Mouse (Mus musculus): ENCODE results near the gene Hist1h1d. TPM values are rescaled to one million over a fixed set of nuclear protein-coding genes. Genes with fewer than 3 reads are reported as not detected.
"Not testable (repeated sequence)": the region's sequence is repeated elsewhere in the genome, so short reads cannot be mapped to it uniquely, and the experiment has no call there.

The Hist1h1d gene
- total RNA-seq, 2 experiments from 2014 or later, result 12.0 to 12.4 TPM

DNA sequence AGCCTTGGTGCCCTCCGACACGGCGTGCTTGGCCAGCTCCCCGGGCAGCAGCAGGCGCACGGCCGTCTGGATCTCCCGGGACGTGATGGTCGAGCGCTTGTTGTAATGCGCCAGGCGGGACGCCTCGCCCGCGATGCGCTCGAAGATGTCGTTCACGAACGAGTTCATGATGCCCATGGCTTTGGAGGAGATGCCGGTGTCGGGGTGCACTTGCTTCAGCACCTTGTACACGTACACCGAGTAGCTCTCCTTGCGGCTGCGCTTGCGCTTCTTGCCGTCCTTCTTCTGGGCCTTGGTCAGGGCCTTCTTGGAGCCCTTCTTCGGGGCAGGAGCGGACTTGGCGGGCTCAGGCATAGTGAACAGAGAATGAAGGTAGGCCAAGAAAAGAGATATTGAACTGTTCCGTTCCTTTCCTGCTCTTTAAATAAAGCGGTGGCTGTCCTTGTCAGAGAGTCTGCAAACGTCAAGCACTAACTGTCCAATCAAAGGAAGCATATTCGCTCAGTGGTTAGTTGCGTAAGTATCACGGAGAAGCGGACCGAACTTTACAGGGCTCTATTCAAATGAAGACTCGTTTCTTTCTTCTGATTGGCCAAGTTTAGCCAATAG lies 10.0 kb upstream of the Hist1h1d start, which contains the start of gene Hist1h2bh:
Hist1h2bh (minus strand) TSS at position 394 of the 609 bp plus-strand sequence.
- DNase-seq, result peak; percentile 43
- intact Hi-C loops (cut with DNase I), result not testable (repeated sequence)

- intact Hi-C loops (cut with DNase I), result no loop called here
- peak; percentile 60 for DNase-seq
These were observed 8.9 kb upstream of the Hist1h1d start, which contains the start of gene Hist1h3f for GRCm38 (mm10) chr13:23543965-23544786. TSS of gene Hist1h3f (plus strand) at chr13:23544052.

DNA sequence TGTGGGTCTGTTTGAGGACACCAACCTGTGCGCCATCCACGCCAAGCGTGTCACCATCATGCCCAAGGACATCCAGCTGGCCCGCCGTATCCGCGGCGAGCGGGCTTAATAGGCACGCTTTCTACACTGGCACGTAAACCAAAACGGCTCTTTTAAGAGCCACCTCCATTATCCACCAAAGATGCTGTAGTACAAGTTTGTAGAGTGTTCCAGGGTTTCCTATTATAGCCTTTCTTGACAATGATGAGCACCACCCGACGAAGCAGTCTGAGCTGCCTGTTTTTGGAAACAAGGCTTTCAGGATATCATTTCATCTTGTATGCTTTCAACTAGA lies 8.3 kb upstream of the Hist1h1d start:
- intact Hi-C loops (cut with DNase I); DNase-seq: not testable (repeated sequence)

DNA sequence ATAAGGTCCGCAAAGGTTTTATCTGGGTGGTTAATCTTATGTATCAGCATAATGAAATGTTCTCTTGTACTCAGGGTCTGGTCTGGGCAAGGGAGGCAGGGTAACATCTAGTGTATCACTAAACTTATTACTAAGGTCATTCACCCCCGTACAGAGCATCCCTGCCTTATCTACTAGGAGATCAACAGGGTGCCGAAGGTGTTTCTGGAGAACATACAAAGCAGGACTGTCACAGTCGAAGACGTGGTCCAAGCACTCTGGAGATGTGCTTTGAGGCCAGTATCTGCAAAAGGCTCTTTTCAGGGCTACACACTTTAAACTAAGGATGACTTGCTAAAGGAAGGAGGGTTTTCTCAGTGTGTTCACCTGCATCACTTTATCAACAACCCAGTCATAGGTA lies 6.4 kb upstream of the Hist1h1d start:
- DNase-seq, result no peak
- intact Hi-C loops (cut with DNase I), result no loop called here

DNA sequence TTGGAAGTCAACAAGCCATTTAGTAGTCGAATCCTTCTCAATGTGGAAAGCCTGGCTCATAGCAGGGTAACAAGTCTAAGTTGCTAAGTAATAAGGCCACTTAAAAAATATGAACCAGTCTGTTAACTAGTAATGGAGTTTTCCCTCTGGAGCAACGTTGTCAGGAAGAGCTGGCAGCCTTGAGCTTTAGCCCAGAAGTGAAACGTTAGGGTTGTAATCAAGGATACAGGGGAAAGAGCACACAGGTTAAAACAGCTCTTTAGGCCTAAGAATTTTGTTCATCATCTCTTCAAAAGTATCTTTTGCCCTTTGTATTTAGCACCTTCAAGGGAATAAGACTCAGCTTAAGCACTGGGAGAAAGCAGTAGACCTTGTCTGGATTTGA lies 2.3 kb upstream of the Hist1h1d start:
- no peak for DNase-seq
- intact Hi-C loops (cut with DNase I), result no loop called here

DNA sequence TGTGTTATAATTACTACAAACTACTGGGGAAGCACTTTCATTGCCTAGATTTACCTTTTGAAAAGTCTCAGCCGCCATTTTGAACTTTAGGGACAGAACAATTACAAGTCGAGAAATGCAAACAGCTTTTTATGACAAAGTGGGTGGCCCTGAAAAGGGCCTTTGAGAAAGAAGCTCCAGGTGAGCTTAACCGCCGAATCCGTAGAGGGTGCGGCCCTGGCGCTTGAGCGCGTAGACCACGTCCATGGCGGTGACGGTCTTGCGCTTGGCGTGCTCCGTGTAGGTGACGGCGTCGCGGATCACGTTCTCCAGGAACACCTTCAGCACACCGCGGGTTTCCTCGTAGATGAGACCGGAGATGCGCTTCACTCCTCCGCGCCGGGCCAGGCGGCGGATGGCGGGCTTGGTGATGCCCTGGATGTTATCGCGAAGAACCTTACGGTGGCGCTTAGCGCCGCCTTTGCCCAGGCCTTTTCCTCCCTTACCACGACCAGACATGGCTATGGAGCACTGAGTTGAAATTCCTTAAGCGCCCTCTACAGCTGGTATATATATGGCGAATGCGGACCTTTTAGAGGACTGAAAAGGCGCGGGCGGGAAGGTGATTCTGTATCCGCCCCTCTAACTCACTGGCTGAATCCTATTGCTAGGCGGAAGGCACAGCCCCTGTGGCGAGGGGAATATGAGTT lies 1.8 kb upstream of the Hist1h1d start, which contains the start of gene Hist1h4f:
Hist1h4f (minus strand) TSS at position 503 of the 689 bp plus-strand sequence.
- peak; percentile 90 for DNase-seq
- intact Hi-C loops (cut with DNase I), result not testable (repeated sequence)

DNA sequence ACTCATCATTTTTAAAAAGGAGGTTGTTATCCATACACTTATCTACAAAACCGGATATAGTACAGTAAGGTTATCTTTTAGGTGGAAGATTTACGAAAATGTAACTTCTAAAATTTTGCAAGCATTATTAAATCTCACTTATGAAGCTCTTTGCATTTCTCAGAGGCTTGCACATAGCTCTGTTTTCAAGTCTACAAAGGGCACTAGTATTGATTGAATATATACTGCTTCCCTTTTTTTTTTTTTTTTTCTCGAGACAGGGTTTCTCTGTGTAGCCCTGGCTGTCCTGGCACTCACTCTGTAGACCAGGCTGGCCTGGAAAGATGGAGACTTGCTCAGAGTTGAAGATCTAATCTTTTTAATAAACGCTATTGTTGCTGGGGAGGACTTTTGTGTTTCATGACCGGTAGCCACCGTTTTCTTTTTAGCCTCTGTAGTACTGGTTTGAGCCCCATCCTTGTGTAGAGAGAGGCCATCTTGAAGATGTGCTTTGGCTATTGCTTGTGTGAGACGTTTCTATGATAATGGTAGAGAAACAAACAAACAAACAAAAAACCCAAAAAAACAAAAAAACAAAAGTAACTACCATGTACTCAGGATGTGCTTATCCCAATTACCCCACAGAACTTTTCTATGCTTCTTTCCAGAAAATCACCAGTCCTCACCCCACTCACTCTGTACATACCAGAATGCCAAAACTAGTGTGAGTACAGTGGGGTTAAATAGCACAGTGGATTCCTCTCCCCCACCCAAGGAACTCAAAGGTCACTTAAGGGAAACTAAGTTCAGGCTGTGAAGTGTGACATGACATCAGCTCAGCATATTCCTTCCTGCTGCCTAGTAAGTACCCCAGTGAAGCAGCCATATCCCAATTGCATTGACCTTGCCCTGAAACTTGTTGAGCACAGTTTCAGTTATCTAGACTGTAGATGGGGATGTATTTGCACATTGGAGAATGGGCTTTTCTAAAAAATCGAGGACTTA lies 839 bp upstream of the Hist1h1d start:
- intact Hi-C loops (cut with DNase I), result no loop called here
- DNase-seq, result no peak

- intact Hi-C loops (cut with DNase I), result no loop called here
- DNase-seq, result no peak
These were observed 1.3 kb downstream of the Hist1h1d start for GRCm38 (mm10) chr13:23554393-23554792.

DNA sequence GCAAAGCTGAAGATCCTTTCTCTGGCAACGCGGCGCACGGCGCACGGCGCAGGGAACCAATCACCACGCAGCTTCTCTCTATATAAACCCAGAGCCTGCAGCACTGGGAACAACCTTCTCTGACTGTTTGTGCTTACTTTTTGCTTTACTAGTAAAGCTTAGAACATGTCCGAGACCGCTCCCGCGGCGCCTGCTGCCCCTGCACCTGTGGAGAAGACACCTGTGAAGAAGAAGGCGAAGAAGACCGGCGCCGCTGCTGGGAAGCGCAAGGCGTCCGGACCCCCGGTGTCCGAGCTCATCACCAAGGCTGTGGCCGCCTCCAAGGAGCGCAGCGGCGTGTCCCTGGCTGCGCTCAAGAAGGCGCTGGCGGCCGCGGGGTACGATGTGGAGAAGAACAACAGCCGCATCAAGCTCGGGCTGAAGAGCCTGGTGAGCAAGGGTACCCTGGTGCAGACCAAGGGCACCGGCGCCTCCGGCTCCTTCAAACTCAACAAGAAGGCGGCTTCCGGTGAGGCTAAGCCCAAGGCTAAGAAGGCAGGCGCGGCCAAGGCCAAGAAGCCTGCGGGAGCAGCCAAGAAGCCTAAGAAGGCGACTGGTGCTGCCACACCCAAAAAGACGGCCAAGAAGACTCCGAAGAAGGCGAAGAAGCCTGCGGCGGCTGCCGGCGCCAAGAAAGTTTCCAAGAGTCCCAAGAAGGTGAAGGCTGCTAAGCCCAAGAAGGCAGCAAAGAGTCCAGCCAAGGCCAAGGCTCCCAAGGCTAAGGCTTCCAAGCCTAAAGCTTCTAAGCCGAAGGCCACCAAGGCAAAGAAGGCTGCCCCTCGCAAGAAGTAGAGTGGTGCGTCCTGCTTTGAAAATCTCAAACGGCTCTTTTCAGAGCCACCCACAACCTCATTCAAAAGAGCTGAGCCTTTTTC lies 2.1 kb downstream of the Hist1h1d start:
- DNase-seq, result peak; percentile 77
- intact Hi-C loops (cut with DNase I), result no loop called here

- DNase-seq, result peak; percentile 66
- intact Hi-C loops (cut with DNase I), result no loop called here
These were observed 2.9 kb downstream of the Hist1h1d start for GRCm38 (mm10) chr13:23555839-23556416.

GRCm38 (mm10) chr13:23556906-23557305 lies 3.8 kb downstream of the Hist1h1d start:
- intact Hi-C loops (cut with DNase I), result no loop called here
- DNase-seq, result no peak

- intact Hi-C loops (cut with DNase I), result loop anchor here (10.0 kb wide), 1 partner anchor 194 kb away; the partner anchor contains the start of genes Hist1h2ab, Hist1h3b and Hist1h4b
- not testable (repeated sequence) for DNase-seq
These were observed 7.6 kb downstream of the Hist1h1d start for GRCm38 (mm10) chr13:23560699-23561098.

DNA sequence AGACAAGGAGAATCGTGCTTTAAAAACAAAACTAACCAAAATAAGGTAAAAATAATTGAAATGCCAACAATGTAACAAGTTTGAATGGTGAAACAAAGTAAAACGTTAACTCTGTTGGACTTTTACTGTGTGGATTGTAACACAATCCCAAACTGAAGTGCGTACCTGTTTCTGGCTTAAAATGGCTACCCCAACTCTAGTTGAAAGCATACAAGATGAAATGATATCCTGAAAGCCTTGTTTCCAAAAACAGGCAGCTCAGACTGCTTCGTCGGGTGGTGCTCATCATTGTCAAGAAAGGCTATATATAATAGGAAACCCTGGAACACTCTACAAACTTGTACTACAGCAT lies 8.4 kb downstream of the Hist1h1d start:
- DNase-seq, result not testable (repeated sequence)
- intact Hi-C loops (cut with DNase I), result loop anchor here (10.0 kb wide), 1 partner anchor 193 kb away; the partner anchor contains the start of genes Hist1h2ab, Hist1h3b and Hist1h4b

GRCm38 (mm10) chr13:23561883-23562659 lies 9.0 kb downstream of the Hist1h1d start, which contains the start of gene Hist1h3e:
TSS of gene Hist1h3e (minus strand) at chr13:23562369.
- intact Hi-C loops (cut with DNase I), result loop anchor here (10.0 kb wide), 1 partner anchor 193 kb away; the partner anchor contains the start of genes Hist1h2ab, Hist1h3b and Hist1h4b
- DNase-seq, result peak; percentile 94

DNA sequence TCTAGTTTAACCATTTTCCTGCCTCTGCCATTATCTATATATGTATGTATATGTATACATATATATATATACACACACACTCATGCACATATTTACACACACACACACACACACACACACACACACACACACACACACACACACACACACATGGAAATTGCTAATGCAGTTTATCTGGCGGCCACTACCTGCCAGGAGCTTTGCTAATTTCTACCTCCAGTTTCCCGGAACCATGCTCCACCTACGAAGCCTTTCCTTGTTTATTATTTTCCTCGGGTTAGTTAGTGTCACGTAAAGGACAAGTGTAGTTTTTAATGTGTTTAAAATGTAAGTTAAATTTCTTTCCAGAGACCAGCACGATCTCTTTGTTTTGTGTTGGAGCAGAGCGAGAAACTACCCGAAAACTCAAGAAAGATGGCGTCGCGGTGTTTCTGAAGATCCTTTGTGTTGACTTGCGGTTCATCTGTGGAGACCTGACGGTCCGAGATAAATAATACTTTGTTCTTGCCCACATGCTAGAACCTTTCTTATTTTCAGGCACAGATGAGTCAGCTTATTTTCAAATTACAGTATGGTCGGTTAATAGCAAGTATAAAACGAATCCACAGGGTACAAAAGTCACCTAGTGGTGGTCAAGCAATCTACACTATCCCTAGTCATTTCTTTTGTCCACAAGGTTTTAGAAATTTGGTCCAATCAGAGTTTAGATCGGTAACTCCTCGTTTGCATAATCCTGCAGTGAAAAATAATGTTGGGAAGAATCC lies 9.8 kb downstream of the Hist1h1d start:
- no peak for DNase-seq
- intact Hi-C loops (cut with DNase I), result loop anchor here (10.0 kb wide), 1 partner anchor 192 kb away; the partner anchor contains the start of genes Hist1h2ab, Hist1h3b and Hist1h4b

- no peak for DNase-seq
- intact Hi-C loops (cut with DNase I), result loop anchor here (10.0 kb wide), 1 partner anchor 190 kb away; the partner anchor contains the start of genes Hist1h2ab, Hist1h3b and Hist1h4b
These were observed 11.4 kb downstream of the Hist1h1d start for GRCm38 (mm10) chr13:23564482-23564881.
